Mouse (Mus musculus): ENCODE results near the gene Srgn. TPM values are rescaled to one million over a fixed set of nuclear protein-coding genes. Genes with fewer than 3 reads are reported as not detected.
A peak's percentile ranks its signal among the peaks of the same experiment; 100 is the strongest.

The Srgn gene
- polyA plus RNA-seq, 1 experiment from 2014 or later = 245 TPM

GRCm38 (mm10) chr10:62505224-62505983 is 21.8 kb downstream of the Srgn start:
- Histone ChIP-seq H3K4me2 (replicated peaks; ENCODE audit: low read depth, low read length) (no peak overlapping the region), H3K27me3 (replicated peaks; ENCODE audit: insufficient read depth, low read length) (no peaks in the 10 kb centered on the region), H3K4me1 (ENCODE audit: insufficient read depth, low read depth, low read length) (no peaks in the 10 kb centered on the region), H3K9me3 (ENCODE audit: low read length) (no peaks in the 10 kb centered on the region), H3K36me3 (ENCODE audit: insufficient read depth, low read length) (no peaks in the 10 kb centered on the region), H3K9ac (replicated peaks; ENCODE audit: low read depth) (no peak overlapping the region), H3K27ac (ENCODE audit: low read length) (peak overlapping the region; percentile 59; the same call in 1 of the 2 replicates), H3K4me3 (ENCODE audit: low read depth, low read length) (no peak overlapping the region)
- ATAC-seq = no peak
- TF ChIP-seq CTCF (IDR thresholded peaks at IDR 0.05) = no peak
- no peak for TF ChIP-seq EP300 (IDR thresholded peaks at IDR 0.05)
- no peak for DNase-seq (ENCODE audit: low spot score)
- 81% methylated on average over 9 of the region's 9 CpGs for WGBS

- 50% methylated on average over 12 of the region's 12 CpGs for WGBS
- Histone ChIP-seq H3K36me3 (ENCODE audit: insufficient read depth, low read length) (no peaks in the 10 kb centered on the region), H3K4me2 (replicated peaks; ENCODE audit: low read depth, low read length) (no peak overlapping the region), H3K4me3 (ENCODE audit: low read depth, low read length) (no peak overlapping the region), H3K9ac (replicated peaks; ENCODE audit: low read depth) (no peak overlapping the region), H3K27ac (ENCODE audit: low read length) (no peak overlapping the region), H3K4me1 (ENCODE audit: insufficient read depth, low read depth, low read length) (no peaks in the 10 kb centered on the region), H3K27me3 (replicated peaks; ENCODE audit: insufficient read depth, low read length) (no peaks in the 10 kb centered on the region), H3K9me3 (ENCODE audit: low read length) (no peaks in the 10 kb centered on the region)
- peak; percentile 56 for DNase-seq (ENCODE audit: low spot score)
- TF ChIP-seq CTCF (IDR thresholded peaks at IDR 0.05) (no peak), EP300 (IDR thresholded peaks at IDR 0.05) (no peak)
- ATAC-seq = peak; percentile 29; the same call in 1 of the 2 replicates
These were observed 23.2 kb downstream of the Srgn start for GRCm38 (mm10) chr10:62503836-62504628.

DNA sequence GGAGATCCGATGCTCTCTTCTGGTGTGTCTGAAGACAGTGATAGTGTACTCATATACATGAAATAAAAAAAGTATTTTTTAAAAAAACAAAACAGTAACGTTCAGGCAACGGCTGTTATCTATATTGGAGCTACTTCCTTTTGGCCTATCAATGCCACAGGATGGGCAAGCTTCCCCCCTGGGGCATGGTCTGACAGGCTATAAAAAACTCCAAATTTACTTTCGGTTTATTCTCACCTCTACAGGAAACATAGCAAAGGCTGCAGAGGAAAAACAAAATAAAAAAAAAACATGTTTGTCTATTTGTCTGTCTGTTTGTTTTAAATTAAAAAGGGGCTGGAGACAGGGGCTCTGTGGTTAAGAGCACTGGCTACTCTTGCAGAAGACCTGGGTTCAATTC is 23.9 kb downstream of the Srgn start:
- no peak overlapping the region for H3K4me3 ChIP-seq (ENCODE audit: low read depth, low read length)
- no peak overlapping the region for H3K4me2 ChIP-seq (replicated peaks; ENCODE audit: low read depth, low read length)
- H3K36me3 ChIP-seq (ENCODE audit: insufficient read depth, low read length) = no peaks in the 10 kb centered on the region
- WGBS = 45% methylated on average over 4 of the region's 4 CpGs
- ATAC-seq (no peak), DNase-seq (ENCODE audit: low spot score) (no peak)
- no peaks in the 10 kb centered on the region for H3K27me3 ChIP-seq (replicated peaks; ENCODE audit: insufficient read depth, low read length)
- H3K9ac ChIP-seq (replicated peaks; ENCODE audit: low read depth) = no peak overlapping the region
- H3K4me1 ChIP-seq (ENCODE audit: insufficient read depth, low read depth, low read length) = no peaks in the 10 kb centered on the region
- TF ChIP-seq EP300 (IDR thresholded peaks at IDR 0.05) = no peak
- no peak for TF ChIP-seq CTCF (IDR thresholded peaks at IDR 0.05)
- no peak overlapping the region for H3K27ac ChIP-seq (ENCODE audit: low read length)
- no peaks in the 10 kb centered on the region for H3K9me3 ChIP-seq (ENCODE audit: low read length)

DNA sequence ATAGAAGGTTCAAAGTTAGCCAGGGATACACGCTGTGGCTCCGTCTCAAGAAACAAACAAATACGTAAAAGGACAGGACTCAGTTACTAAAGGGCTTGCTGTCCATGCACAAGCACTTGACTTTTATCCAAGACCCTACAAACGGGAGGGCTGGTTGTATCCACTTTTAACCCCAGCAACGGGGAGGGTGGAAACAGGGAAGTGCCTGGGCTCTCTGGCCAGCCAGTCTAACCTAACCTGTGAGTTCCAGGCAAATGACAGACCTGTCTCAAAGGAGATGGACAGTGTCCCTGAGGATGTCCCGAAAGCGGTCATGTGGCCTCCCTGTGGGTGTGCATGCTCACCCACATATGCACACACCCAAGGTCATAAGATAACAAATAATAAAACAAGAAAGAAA is 25.3 kb downstream of the Srgn start:
- no peaks in the 10 kb centered on the region for H3K9me3 ChIP-seq (ENCODE audit: low read length)
- ATAC-seq = no peak
- H3K27me3 ChIP-seq (replicated peaks; ENCODE audit: insufficient read depth, low read length) = no peaks in the 10 kb centered on the region
- H3K36me3 ChIP-seq (ENCODE audit: insufficient read depth, low read length) = no peaks in the 10 kb centered on the region
- 70% methylated on average over 7 of the region's 7 CpGs for WGBS
- DNase-seq (ENCODE audit: low spot score) = no peak
- H3K4me3 ChIP-seq (ENCODE audit: low read depth, low read length) = no peak overlapping the region
- H3K4me1 ChIP-seq (ENCODE audit: insufficient read depth, low read depth, low read length) = no peaks in the 10 kb centered on the region
- H3K27ac ChIP-seq (ENCODE audit: low read length) = no peak overlapping the region
- no peak overlapping the region for H3K4me2 ChIP-seq (replicated peaks; ENCODE audit: low read depth, low read length)
- TF ChIP-seq EP300 (IDR thresholded peaks at IDR 0.05) (no peak), CTCF (IDR thresholded peaks at IDR 0.05) (no peak)
- H3K9ac ChIP-seq (replicated peaks; ENCODE audit: low read depth) = no peak overlapping the region

- DNase-seq (ENCODE audit: low spot score) (no peak), ATAC-seq (no peak)
- H3K9me3 ChIP-seq (ENCODE audit: low read length) = no peaks in the 10 kb centered on the region
- TF ChIP-seq CTCF (IDR thresholded peaks at IDR 0.05) (no peak), EP300 (IDR thresholded peaks at IDR 0.05) (no peak)
- H3K27ac ChIP-seq (ENCODE audit: low read length) = no peak overlapping the region
- H3K4me2 ChIP-seq (replicated peaks; ENCODE audit: low read depth, low read length) = no peak overlapping the region
- no peaks in the 10 kb centered on the region for H3K4me1 ChIP-seq (ENCODE audit: insufficient read depth, low read depth, low read length)
- H3K9ac ChIP-seq (replicated peaks; ENCODE audit: low read depth) = no peak overlapping the region
- 78% methylated on average over 9 of the region's 9 CpGs for WGBS
- no peaks in the 10 kb centered on the region for H3K27me3 ChIP-seq (replicated peaks; ENCODE audit: insufficient read depth, low read length)
- H3K36me3 ChIP-seq (ENCODE audit: insufficient read depth, low read length) = no peaks in the 10 kb centered on the region
- no peak overlapping the region for H3K4me3 ChIP-seq (ENCODE audit: low read depth, low read length)
These were observed 26.2 kb downstream of the Srgn start for GRCm38 (mm10) chr10:62500916-62501615.
